17 mouse cellular contexts compared by ENCODE assay signal in genomic region chr7:123354392-123354791, GRCm38 (mm10). TPM values are rescaled to one million over a fixed set of nuclear protein-coding genes. Genes with fewer than 3 reads are reported as not detected.
DNase-seq lines count a peak whose midpoint lies in the region; ATAC-seq and TF ChIP-seq lines count a peak whose summit lies in the region.
"Had no signal": no experiment of that assay in that cellular context is flagged by ENCODE, and none has a peak within 500 bp of the region (broad histone marks: within the 10 kb centered on the region; RNA-seq: fewer than 3 reads in every experiment).

No protein-coding gene starts in this region.

- H3K4me2 ChIP-seq in intestine, embryonic 16.5 days (ENCODE audit: low read depth, low read length): peak overlapping the region; percentile 21; the same call in 1 of the 2 replicates
- peak overlapping the region; percentile 54 for H3K4me2 ChIP-seq in liver, postnatal 0 days (ENCODE audit: low read depth, low read length)
- no peak overlapping the region for H3K4me2 ChIP-seq in hindbrain, embryonic 12.5 days (replicated peaks)
- no peak overlapping the region for H3K4me2 ChIP-seq in forebrain, embryonic 11.5 days (ENCODE audit: low read depth, low read length, severe bottlenecking)
- H3K4me2 ChIP-seq in forebrain, embryonic 14.5 days (ENCODE audit: low read length): no peak overlapping the region
- H3K4me2 ChIP-seq: heart, embryonic 13.5 days had no signal

- no peak overlapping the region; the same call in 1 of the 2 replicates for H3K27ac ChIP-seq in intestine, embryonic 16.5 days (ENCODE audit: low read length)
- no peak overlapping the region for H3K27ac ChIP-seq in liver, postnatal 0 days (ENCODE audit: low read depth)
- H3K27ac ChIP-seq in hindbrain, embryonic 12.5 days: no peak overlapping the region
- H3K27ac ChIP-seq in forebrain, embryonic 11.5 days (ENCODE audit: low read depth, low read length): no peak overlapping the region
- H3K27ac ChIP-seq in forebrain, embryonic 14.5 days (ENCODE audit: low read depth, low read length): no peak overlapping the region
- H3K27ac ChIP-seq: heart, embryonic 13.5 days; layer of hippocampus, adult 2 months had no signal

- peak overlapping the region; percentile 48 for H3K4me3 ChIP-seq in erythroblast, embryonic 14.5 days (replicated peaks)
- no peak overlapping the region for H3K4me3 ChIP-seq in intestine, embryonic 16.5 days (ENCODE audit: low read length)
- no peak overlapping the region for H3K4me3 ChIP-seq in liver, postnatal 0 days (ENCODE audit: low read depth, low read length)
- H3K4me3 ChIP-seq in hindbrain, embryonic 12.5 days: no peak overlapping the region
- H3K4me3 ChIP-seq in forebrain, embryonic 11.5 days (ENCODE audit: low read depth, low read length): no peak overlapping the region
- H3K4me3 ChIP-seq in forebrain, embryonic 14.5 days (ENCODE audit: low read depth, low read length): no peak overlapping the region
- H3K4me3 ChIP-seq: heart, embryonic 13.5 days; layer of hippocampus, adult 2 months had no signal

- WGBS in intestine, embryonic 16.5 days: 79% methylated on average over 5 of the region's 5 CpGs
- 49% methylated on average over 5 of the region's 5 CpGs for WGBS in liver, postnatal 0 days (ENCODE audit: insufficient replicate concordance)
- 87% methylated on average over 5 of the region's 5 CpGs for WGBS in hindbrain, embryonic 12.5 days
- whole genome bisulfite sequencing in forebrain, embryonic 11.5 days: 90% methylated on average over 5 of the region's 5 CpGs
- 86% methylated on average over 5 of the region's 5 CpGs for WGBS in forebrain, embryonic 14.5 days

- H3K36me3 ChIP-seq in erythroblast, embryonic 14.5 days (ENCODE audit: control insufficient read depth): peaks cover 14% of the 10 kb centered on the region
- H3K36me3 ChIP-seq in intestine, embryonic 16.5 days (ENCODE audit: control insufficient read depth, insufficient read depth, low read length): no peaks in the 10 kb centered on the region
- H3K36me3 ChIP-seq in liver, postnatal 0 days (replicated peaks; ENCODE audit: insufficient read depth, low read length): no peaks in the 10 kb centered on the region
- no peaks in the 10 kb centered on the region for H3K36me3 ChIP-seq in hindbrain, embryonic 12.5 days
- H3K36me3 ChIP-seq in forebrain, embryonic 11.5 days (ENCODE audit: control insufficient read depth, insufficient read depth, low read length): no peaks in the 10 kb centered on the region
- H3K36me3 ChIP-seq in forebrain, embryonic 14.5 days (ENCODE audit: control insufficient read depth, insufficient read depth, low read length): no peaks in the 10 kb centered on the region

- no peak for TF ChIP-seq EP300 in liver, postnatal 0 days (IDR thresholded peaks at IDR 0.05; ENCODE audit: low read depth)

- H3K9me3 ChIP-seq in erythroblast, embryonic 14.5 days (ENCODE audit: control insufficient read depth, low read length): 0 out of 2 replicates have a peak, but pooled peaks cover 3% of the 10 kb centered on the region
- H3K9me3 ChIP-seq in intestine, embryonic 16.5 days (ENCODE audit: control insufficient read depth, low read length): no peaks in the 10 kb centered on the region
- H3K9me3 ChIP-seq in liver, postnatal 0 days (ENCODE audit: low read length): no peaks in the 10 kb centered on the region
- no peaks in the 10 kb centered on the region for H3K9me3 ChIP-seq in hindbrain, embryonic 12.5 days (replicated peaks)
- no peaks in the 10 kb centered on the region for H3K9me3 ChIP-seq in forebrain, embryonic 11.5 days (ENCODE audit: control insufficient read depth, low read length)
- H3K9me3 ChIP-seq in forebrain, embryonic 14.5 days (replicated peaks; ENCODE audit: control insufficient read depth, low read length): no peaks in the 10 kb centered on the region
- H3K9me3 ChIP-seq: heart, embryonic 13.5 days had no signal

- H3K27me3 ChIP-seq in erythroblast, embryonic 14.5 days (ENCODE audit: control insufficient read depth): no peaks in the 10 kb centered on the region
- no peaks in the 10 kb centered on the region for H3K27me3 ChIP-seq in intestine, embryonic 16.5 days (replicated peaks; ENCODE audit: control insufficient read depth, insufficient read depth, low read length)
- no peaks in the 10 kb centered on the region for H3K27me3 ChIP-seq in liver, postnatal 0 days (ENCODE audit: insufficient read depth, low read length)
- no peaks in the 10 kb centered on the region for H3K27me3 ChIP-seq in hindbrain, embryonic 12.5 days
- no peaks in the 10 kb centered on the region for H3K27me3 ChIP-seq in forebrain, embryonic 11.5 days (ENCODE audit: control insufficient read depth, insufficient read depth, low read length)
- no peaks in the 10 kb centered on the region for H3K27me3 ChIP-seq in forebrain, embryonic 14.5 days (replicated peaks; ENCODE audit: control insufficient read depth, insufficient read depth, low read length)
- H3K27me3 ChIP-seq: heart, embryonic 13.5 days had no signal

- no peak for DNase-seq in liver, postnatal 0 days
- no peak for DNase-seq in layer of hippocampus, adult 18-20 months (ENCODE audit: low spot score in 2 of 2)
- no peak for DNase-seq in forebrain, embryonic 11.5 days (ENCODE audit: low spot score)
- no peak for DNase-seq in forebrain, embryonic 14.5 days (ENCODE audit: low spot score)
- DNase-seq: cerebellum, adult 8-10 months; kidney, adult 2 months; kidney, postnatal 10 days; layer of hippocampus, postnatal 36 days; right cerebral cortex, postnatal 4 days had no signal

- ATAC-seq in erythroblast, adult 5-6 weeks (replicated peaks; ENCODE audit: low FRiP score, poor library complexity, severe bottlenecking): no peak
- peak; percentile 20 for ATAC-seq in intestine, embryonic 16.5 days
- no peak for ATAC-seq in liver, postnatal 0 days
- no peak for ATAC-seq in hindbrain, embryonic 12.5 days (ENCODE audit: low FRiP score)
- ATAC-seq in forebrain, embryonic 11.5 days (replicated peaks; ENCODE audit: low FRiP score): no peak
- no peak for ATAC-seq in forebrain, embryonic 14.5 days
- ATAC-seq: hindbrain, embryonic 16.5 days; midbrain, embryonic 16.5 days had no signal

- no peak overlapping the region for H3K9ac ChIP-seq in intestine, embryonic 16.5 days (ENCODE audit: low read depth, low read length)
- no peak overlapping the region for H3K9ac ChIP-seq in liver, postnatal 0 days (replicated peaks)
- no peak overlapping the region for H3K9ac ChIP-seq in hindbrain, embryonic 12.5 days
- no peak overlapping the region for H3K9ac ChIP-seq in forebrain, embryonic 11.5 days (ENCODE audit: low read length)
- H3K9ac ChIP-seq in forebrain, embryonic 14.5 days (ENCODE audit: low read length): no peak overlapping the region
- H3K9ac ChIP-seq: heart, embryonic 13.5 days had no signal

- peaks cover 82% of the 10 kb centered on the region for H3K4me1 ChIP-seq in erythroblast, embryonic 14.5 days (ENCODE audit: control insufficient read depth)
- peaks cover 19% of the 10 kb centered on the region for H3K4me1 ChIP-seq in intestine, embryonic 16.5 days (ENCODE audit: control insufficient read depth, insufficient read depth, low read length)
- H3K4me1 ChIP-seq in liver, postnatal 0 days (ENCODE audit: insufficient read depth): peaks cover 52% of the 10 kb centered on the region
- H3K4me1 ChIP-seq in hindbrain, embryonic 12.5 days: no peaks in the 10 kb centered on the region; the same call in 1 of the 2 replicates
- peaks cover 4% of the 10 kb centered on the region; the same call in 1 of the 2 replicates for H3K4me1 ChIP-seq in forebrain, embryonic 11.5 days (replicated peaks; ENCODE audit: control insufficient read depth, insufficient read depth, low read length)
- no peaks in the 10 kb centered on the region for H3K4me1 ChIP-seq in forebrain, embryonic 14.5 days (ENCODE audit: control insufficient read depth, insufficient read depth, low read length)

- TF ChIP-seq CTCF in liver, postnatal 0 days (IDR thresholded peaks at IDR 0.05; ENCODE audit: low read depth): no peak

RNA-seq across cellular contexts. Expression of gene Lcmt1, which starts 15.2 kb away (rescaled TPM):
- polyA plus RNA-seq in erythroblast, embryonic 14.5 days (2012): 0.30 and 0.61 TPM in 2 replicates
- 2.9 and 14.0 TPM in 2 replicates for total RNA-seq in erythroblast, adult 5-6 weeks (2015; ENCODE audit: low replicate concordance)
- total RNA-seq in erythroblast, adult 5-6 weeks (2017; ENCODE audit: low replicate concordance): 7.8 and 18.0 TPM in 2 replicates
- 43.1 and 47.0 TPM in 2 replicates for polyA plus RNA-seq in intestine, embryonic 16.5 days (2015; fragmentation: Nextera tagmentation; extraction: Ambion mirVana)
- 10.8 and 12.2 TPM in 2 replicates for polyA plus RNA-seq in liver, postnatal 0 days (2015; fragmentation: Nextera tagmentation; extraction: Ambion mirVana)
- 10 to 100 TPM; 87.2 to 98.6 TPM for total RNA-seq in layer of hippocampus, adult 18-20 months (2021)
- 62.1 and 63.3 TPM in 2 replicates for polyA plus RNA-seq in hindbrain, embryonic 12.5 days (2016; fragmentation: Nextera tagmentation; extraction: Ambion mirVana)
- 60.6 and 63.5 TPM in 2 replicates for polyA plus RNA-seq in forebrain, embryonic 11.5 days (2014; fragmentation: Nextera tagmentation; extraction: Ambion mirVana)
- polyA plus RNA-seq in forebrain, embryonic 14.5 days (2014; fragmentation: Nextera tagmentation; extraction: Ambion mirVana): 108 and 113 TPM in 2 replicates

RNA-seq across cellular contexts. Expression of gene Arhgap17, which starts 15.3 kb away (rescaled TPM):
- polyA plus RNA-seq in erythroblast, embryonic 14.5 days (2012): 3.8 and 4.6 TPM in 2 replicates
- 16.5 and 24.5 TPM in 2 replicates for total RNA-seq in erythroblast, adult 5-6 weeks (2015; ENCODE audit: low replicate concordance)
- total RNA-seq in erythroblast, adult 5-6 weeks (2017; ENCODE audit: low replicate concordance): 5.4 and 7.2 TPM in 2 replicates
- 21.8 and 23.6 TPM in 2 replicates for polyA plus RNA-seq in intestine, embryonic 16.5 days (2015; fragmentation: Nextera tagmentation; extraction: Ambion mirVana)
- 6.0 and 6.8 TPM in 2 replicates for polyA plus RNA-seq in liver, postnatal 0 days (2015; fragmentation: Nextera tagmentation; extraction: Ambion mirVana)
- 10 to 100 TPM; 24.5 to 25.2 TPM for total RNA-seq in layer of hippocampus, adult 18-20 months (2021)
- polyA plus RNA-seq in hindbrain, embryonic 12.5 days (2016; fragmentation: Nextera tagmentation; extraction: Ambion mirVana): 23.7 and 25.2 TPM in 2 replicates
- 32.4 and 35.6 TPM in 2 replicates for polyA plus RNA-seq in forebrain, embryonic 11.5 days (2014; fragmentation: Nextera tagmentation; extraction: Ambion mirVana)
- polyA plus RNA-seq in forebrain, embryonic 14.5 days (2014; fragmentation: Nextera tagmentation; extraction: Ambion mirVana): 8.5 and 11.0 TPM in 2 replicates

Comparison
In these comparisons a context has a peak if more than half of its experiments do, and no peak if none do; other contexts are left out.
1. H3K4me2 ChIP-seq: peak in intestine, embryonic 16.5 days (single experiment) and liver, postnatal 0 days (single experiment); none in hindbrain, embryonic 12.5 days (single experiment), forebrain, embryonic 11.5 days (single experiment) and forebrain, embryonic 14.5 days (single experiment).